Mouse (Mus musculus) kidney, postnatal 36 days (tissue): ENCODE results near the gene Prl3d2.
"Not testable (repeated sequence)": the region's sequence is repeated elsewhere in the genome, so short reads cannot be mapped to it uniquely, and the experiment has no call there.

ENCODE experiments used
- DNase-seq, 2 experiments: peaks; one replicate each; pipeline ENCODE4 v3.0.0; 2021 to 2022; ENCODE audit warnings: mixed read lengths in 2 of 2

Gene Prl3d2

GRCm38 (mm10) chr13:27121398-27121797 lies at the start of gene Prl3d2:
TSS of gene Prl3d2 (plus strand) at chr13:27121698.
- not testable (repeated sequence) for DNase-seq

GRCm38 (mm10) chr13:27093890-27094289 lies 27.6 kb upstream of the Prl3d2 start, which contains the start of gene Prl3d1:
TSS of gene Prl3d1 (plus strand) at chr13:27094190.
- DNase-seq: not testable (repeated sequence)

GRCm38 (mm10) chr13:27148264-27148663 lies 26.8 kb downstream of the Prl3d2 start:
- no peak for DNase-seq

- not testable (repeated sequence) for DNase-seq
These were observed 35.0 kb downstream of the Prl3d2 start, which contains the start of gene Prl3d3 for GRCm38 (mm10) chr13:27156490-27156889. TSS of gene Prl3d3 (plus strand) at chr13:27156790.
